Mouse (Mus musculus): ENCODE measurements around the gene Egln1.
A peak's percentile ranks its signal among the peaks of the same experiment; 100 is the strongest.

Egln1 gene

DNA sequence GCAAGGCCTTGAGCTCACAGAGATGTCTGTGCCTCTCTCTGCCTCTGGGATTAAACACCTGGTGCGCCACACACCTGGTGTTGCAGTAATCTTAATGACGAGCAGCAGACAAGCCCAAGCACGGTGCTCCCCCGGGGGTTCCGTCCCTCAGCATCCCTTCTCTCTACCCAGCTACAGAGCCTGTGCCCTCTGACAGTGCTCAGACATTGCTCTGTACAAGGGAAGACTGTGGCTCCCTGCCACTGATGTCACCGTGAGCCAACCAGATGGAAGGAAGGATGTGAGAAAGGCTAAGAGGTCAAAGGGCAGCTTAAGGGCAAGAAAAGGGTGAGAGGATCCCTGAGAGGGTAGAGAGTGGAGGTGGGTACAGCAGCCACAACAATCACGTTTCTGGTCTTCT lies 4.7 kb downstream of the Egln1 start:
- no peak for DNase-seq (ENCODE audit: low read depth, low spot score)

DNA sequence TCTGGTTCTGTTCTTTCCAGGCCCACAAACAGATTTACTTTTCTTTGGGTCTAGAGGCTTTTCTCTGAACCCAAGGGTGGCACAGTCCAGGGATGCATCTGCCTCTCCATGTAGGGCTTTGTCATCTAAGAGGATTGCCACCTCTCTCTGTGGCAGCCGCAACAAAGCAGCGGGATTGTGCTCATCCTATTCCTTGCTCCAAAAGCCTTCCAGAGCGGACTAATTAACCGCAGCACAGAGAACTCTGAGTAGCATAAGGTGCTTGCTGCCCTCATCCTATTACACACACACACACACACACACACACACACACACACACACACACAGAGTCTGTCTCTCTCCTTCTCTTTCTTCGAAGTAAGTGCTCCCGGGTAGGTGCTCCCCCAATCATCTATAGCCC lies 5.3 kb downstream of the Egln1 start:
- DNase-seq (ENCODE audit: low read depth, low spot score), result no peak

- no peak for DNase-seq (ENCODE audit: low read depth, low spot score)
Observed at GRCm38 (mm10) chr8:124937293-124937692, 11.8 kb downstream of the Egln1 start.

DNA sequence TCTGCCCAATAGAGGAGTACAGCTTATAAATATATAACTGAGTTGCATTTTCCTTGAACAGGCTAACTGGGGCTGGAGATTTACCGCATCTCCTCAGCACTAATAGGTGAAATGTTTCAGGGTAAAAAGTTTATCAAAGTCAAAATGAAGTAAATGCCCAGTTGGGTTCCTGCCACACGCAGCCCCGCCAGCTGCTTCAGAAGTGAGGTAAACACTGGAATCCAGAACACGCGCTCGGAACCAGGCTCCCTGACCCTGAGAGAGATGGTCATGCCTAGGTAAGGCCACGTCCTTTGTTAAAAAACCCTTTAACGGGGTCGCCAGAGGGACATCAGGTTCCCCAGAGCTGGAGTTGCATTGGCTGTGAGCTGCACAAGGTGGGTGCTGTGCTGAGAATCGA lies 12.4 kb downstream of the Egln1 start:
- DNase-seq (ENCODE audit: low read depth, low spot score), result no peak

DNA sequence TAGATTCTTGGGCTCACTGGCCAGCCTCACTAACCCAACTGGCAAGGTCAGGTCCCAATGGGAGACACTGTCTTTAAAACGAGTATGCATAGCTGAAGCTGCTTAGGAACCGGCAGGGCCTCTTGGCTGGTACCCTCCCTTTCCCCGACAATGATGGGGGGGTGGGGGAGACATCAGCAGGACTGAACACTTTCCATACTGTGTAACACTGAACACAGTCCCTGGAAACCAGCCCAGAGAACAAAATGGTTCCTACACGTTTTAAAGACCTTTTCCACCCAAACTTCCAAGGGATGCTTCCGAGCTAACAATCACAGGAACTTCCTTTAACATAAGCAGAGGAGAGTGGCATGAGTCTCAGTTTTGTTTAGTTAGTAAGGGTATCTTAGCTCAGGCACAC lies 14.0 kb downstream of the Egln1 start:
- no peak for DNase-seq (ENCODE audit: low read depth, low spot score)

DNA sequence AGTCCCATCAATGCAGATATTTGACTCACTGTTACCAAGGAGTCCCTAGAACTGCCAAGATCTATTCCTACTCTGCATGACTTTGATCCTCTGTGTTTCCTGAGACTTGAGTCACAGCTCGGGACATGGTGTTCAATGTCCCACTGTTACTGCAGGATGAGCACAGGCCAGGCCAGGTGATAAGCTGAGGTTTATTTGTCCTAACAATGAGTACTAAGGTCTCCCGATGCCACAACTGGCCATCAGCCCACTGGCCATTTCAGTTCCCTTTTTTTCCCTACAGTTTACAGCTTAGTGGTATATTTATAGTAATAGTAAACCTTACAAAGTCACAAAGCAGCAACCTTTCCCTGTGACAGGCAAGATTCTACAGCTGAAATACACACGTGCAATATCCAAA lies 16.7 kb downstream of the Egln1 start:
- no peak for DNase-seq (ENCODE audit: low read depth, low spot score)

GRCm38 (mm10) chr8:124930649-124931048 lies 18.5 kb downstream of the Egln1 start:
- DNase-seq (ENCODE audit: low read depth, low spot score), result no peak

DNA sequence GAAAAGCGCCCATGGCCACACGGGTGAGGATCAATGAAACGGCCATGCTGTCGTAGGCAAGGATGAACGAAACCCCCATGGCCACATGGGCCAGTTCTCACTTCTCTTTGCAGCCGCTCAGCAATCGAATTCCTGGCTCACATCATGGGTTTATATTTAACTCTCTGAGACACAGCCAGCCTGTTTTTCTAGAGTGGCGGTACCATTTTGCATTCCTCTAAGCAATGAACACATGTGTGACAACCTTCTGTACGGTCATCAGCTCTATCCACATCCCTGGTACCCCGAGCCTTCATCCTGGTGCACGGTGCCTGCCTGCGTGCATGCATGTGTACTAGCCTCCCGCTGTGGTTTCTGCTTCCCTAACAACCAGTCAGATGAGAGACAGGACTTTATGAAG lies 19.0 kb downstream of the Egln1 start:
- no peak for DNase-seq (ENCODE audit: low read depth, low spot score)

DNA sequence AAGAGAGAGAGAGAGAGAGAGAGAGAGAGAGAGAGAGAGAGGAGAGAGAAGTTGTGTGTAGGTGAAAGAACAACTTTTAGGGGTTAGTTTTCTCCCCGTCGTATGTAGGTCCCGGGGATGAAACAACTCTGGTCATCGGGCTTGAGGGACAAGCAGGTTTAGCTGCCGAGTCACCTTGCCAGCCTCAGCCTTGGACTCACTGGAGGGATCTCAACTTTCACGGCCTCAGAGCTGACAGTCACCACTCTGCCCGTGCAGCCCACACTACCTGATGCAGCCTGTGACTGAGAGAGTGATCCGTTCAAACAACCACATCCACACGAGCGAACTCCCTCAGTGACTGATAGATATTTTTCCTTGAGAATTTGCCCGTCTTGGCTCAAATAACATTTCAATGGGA lies 20.1 kb downstream of the Egln1 start:
- DNase-seq (ENCODE audit: low read depth, low spot score), result no peak

GRCm38 (mm10) chr8:124926351-124926771 lies 22.8 kb downstream of the Egln1 start:
- no peak for DNase-seq (ENCODE audit: low read depth, low spot score)

- DNase-seq (ENCODE audit: low read depth, low spot score), result no peak
Observed at GRCm38 (mm10) chr8:124925544-124926266, 23.4 kb downstream of the Egln1 start.

DNA sequence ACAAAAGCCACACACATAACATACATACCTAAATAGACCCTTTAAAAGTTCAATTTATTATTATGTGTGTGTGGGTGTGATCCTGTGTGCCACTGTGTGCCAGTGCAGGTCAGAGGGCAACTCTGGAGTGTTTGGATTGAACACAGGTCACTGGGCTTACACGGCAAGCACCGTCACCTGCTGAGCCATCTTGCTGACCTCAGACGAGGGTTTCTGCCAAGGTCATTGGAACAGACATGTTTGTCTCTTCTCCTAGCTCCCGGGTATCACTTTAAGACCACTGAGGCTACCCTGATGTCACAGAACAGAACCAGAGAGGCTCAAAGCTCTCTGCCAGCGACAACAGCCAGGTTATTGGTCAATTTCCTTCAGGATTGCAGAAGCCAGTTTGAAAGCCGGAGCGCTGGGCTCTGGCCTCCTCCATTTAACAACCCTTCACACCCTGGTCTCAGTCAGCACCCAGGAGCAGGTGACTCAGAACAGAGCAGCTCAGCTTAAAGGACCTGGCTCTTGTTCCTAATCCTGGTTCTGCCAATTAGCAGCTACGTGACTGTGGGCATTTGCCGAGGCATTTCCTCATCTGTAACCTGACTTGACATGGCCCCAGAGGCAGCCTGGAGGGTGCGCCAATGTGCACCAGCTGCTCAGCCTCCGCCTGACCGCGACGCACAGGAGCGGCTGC lies 25.0 kb downstream of the Egln1 start:
- no peak for DNase-seq (ENCODE audit: low read depth, low spot score)

GRCm38 (mm10) chr8:124922490-124923089 lies 26.5 kb downstream of the Egln1 start:
- peak; percentile 69 for DNase-seq (ENCODE audit: low read depth, low spot score)

DNA sequence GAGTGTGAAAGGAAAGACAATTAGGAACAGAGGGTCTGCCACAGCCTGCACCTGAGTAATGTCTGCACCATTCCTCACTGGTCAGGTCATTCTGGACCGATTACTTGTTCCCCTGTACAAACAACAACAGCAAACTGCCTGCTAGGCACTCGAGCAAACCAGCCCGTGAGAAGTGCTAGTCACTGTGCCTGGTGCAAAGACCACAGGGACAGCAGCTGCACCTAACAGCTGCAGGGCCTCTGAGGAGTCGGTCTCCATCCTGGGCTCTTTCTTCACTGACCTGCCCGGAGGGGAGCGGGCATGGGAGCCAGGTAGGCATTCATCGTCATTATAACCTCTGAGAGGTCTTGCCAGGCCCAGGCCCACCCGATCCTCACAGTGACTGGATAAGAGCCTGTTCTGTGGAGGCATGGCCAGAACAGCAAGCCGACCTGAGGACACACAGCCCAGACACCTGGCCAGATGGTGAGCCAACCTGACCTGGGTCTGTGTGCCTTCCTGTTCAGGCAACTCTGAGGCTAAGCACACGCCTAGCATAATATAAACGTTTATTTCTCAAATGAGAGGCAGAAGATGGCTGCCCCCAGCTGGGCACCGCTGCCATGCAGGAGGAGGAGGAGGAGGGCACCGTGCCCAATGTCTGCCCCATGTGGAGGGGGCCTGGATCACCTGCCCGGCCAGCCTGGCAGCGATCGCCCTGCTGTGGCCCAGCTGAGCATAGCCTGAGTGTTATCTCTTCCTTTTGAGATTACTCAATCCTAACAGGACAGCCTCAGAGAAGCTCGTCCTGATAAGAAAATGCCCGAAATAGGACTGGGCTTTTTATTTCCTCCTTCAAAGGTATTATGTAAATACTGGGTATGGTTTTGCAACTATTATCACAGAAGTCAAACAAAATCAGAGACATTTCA lies 27.5 kb downstream of the Egln1 start:
- peak; percentile 41 for DNase-seq (ENCODE audit: low read depth, low spot score)

- DNase-seq (ENCODE audit: low read depth, low spot score), result no peak
Observed at GRCm38 (mm10) chr8:124917741-124918484, 31.2 kb downstream of the Egln1 start.

DNA sequence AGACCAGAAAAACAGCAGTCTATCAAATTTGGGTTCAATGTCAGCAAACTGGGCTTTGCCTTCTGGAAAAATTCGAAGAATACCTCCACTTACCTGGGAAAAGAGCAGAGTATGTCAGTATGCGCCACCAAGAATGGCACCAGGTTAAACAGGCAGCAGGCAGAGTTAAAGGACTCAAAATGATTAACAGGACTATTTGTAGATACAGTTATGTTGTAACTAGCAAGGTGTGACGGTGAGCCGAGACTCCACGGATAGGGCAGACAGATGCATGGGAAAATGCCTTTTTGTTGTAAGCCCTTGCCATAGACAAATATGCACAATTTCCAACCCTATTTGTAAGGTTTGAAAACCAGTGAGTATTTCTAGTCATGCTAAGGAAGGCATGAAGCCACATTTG lies 35.1 kb downstream of the Egln1 start:
- no peak for DNase-seq (ENCODE audit: low read depth, low spot score)

GRCm38 (mm10) chr8:124911938-124912872 lies 36.9 kb downstream of the Egln1 start:
- DNase-seq (ENCODE audit: low read depth, low spot score), result no peak

GRCm38 (mm10) chr8:124910349-124910748 lies 38.8 kb downstream of the Egln1 start:
- DNase-seq (ENCODE audit: low read depth, low spot score), result no peak

- DNase-seq (ENCODE audit: low read depth, low spot score), result no peak
Observed at GRCm38 (mm10) chr8:124909936-124910335, 39.2 kb downstream of the Egln1 start.

DNA sequence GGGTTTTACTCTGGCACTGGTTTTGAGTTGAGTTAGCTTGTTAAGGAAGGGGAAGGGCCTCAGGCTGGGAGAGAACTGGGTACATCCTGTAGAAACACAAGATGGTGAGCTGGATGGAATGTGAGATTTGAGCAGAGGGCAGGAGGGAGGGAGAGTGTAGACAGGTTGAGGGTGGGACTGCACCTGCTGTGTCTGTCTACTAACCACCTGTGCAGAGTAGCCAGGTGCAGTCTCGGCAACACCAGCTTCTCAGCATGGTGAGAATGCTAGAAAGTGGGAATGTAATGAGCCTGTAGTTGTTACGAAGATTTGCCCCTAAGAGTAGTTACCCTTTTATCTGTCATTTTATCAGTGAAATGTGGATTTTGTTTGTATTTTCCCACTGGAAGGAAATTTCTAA lies 43.6 kb downstream of the Egln1 start:
- no peak for DNase-seq (ENCODE audit: low read depth, low spot score)
